Mouse (Mus musculus): ENCODE measurements at regions not wholly inside any gene's neighbourhood (a gene's known extent, or its start where the extent isn't known, plus 50 kb on each side); places are given as distances from the start of the nearest gene placed in this dataset.

DNA sequence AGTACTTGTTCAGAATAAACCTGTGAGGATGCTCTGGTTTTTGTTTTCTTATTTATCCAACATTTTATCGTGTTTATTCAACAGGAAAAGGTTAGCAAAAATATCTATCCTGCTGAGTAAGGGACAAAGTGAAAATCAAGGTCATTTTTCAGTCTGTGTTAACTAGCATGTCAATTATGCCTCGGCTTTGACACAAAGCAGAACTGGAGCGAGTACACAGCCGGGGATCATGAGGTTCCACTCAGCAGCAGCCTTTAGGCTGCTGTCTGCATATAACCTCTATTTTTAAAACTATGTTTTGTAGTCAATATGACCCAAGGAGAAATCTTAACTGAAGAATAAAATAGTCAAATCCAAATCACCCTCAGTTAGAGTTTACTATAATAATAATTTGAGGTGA lies 542.6 kb downstream of the Anxa1 start:
- no peak for DNase-seq (ENCODE audit: low read depth, low spot score)
- no peak for TF ChIP-seq ELF1 (IDR thresholded peaks at IDR 0.05; ENCODE audit: low read depth, low read length)
- no peak for TF ChIP-seq POLR2AphosphoS5 (IDR thresholded peaks at IDR 0.05; ENCODE audit: borderline replicate concordance, low read depth, low read length)
- no peak for TF ChIP-seq MAX (IDR thresholded peaks at IDR 0.05; ENCODE audit: low read length)
- no peak for TF ChIP-seq MYB (IDR thresholded peaks at IDR 0.05; ENCODE audit: low read depth, low read length)
- no peak for TF ChIP-seq POLR2AphosphoS2 (IDR thresholded peaks at IDR 0.05; ENCODE audit: low read length)
- TF ChIP-seq ETS1 (IDR thresholded peaks at IDR 0.05; ENCODE audit: low read depth, low read length), result no peak
- no peak for TF ChIP-seq HCFC1 (IDR thresholded peaks at IDR 0.05; ENCODE audit: low read depth, low read length)
- Histone ChIP-seq H3K36me3 (ENCODE audit: control insufficient read depth in 1 of 2, insufficient read depth in 2 of 2, low read length in 2 of 2) (no peaks in the 10 kb centered on the region), H3K27ac (ENCODE audit: control insufficient read depth, low read depth, low read length) (no peak overlapping the region), H3K9ac (ENCODE audit: control insufficient read depth, low read depth, low read length, poor library complexity, severe bottlenecking) (no peak overlapping the region), H3K27me3 (ENCODE audit: control insufficient read depth in 1 of 2, insufficient read depth in 2 of 2, low read length in 2 of 2) (no peaks in the 10 kb centered on the region), H3K79me2 (ENCODE audit: control insufficient read depth, insufficient read depth, low read length, poor library complexity) (no peaks in the 10 kb centered on the region), H3K9me3 (replicated peaks; ENCODE audit: insufficient read depth, low read length) (no peaks in the 10 kb centered on the region), H3K4me1 (ENCODE audit: control insufficient read depth in 1 of 2, insufficient read depth in 2 of 2, low read length in 2 of 2) (no peaks in the 10 kb centered on the region), H3K4me3 (ENCODE audit: control insufficient read depth in 1 of 2, insufficient read depth in 1 of 2, low read depth in 2 of 2, low read length in 2 of 2) (no peak overlapping the region)

- DNase-seq (ENCODE audit: low read depth, low spot score), result no peak
- no peaks in the 10 kb centered on the region for H3K27me3 ChIP-seq (ENCODE audit: control insufficient read depth in 1 of 2, insufficient read depth in 2 of 2, low read length in 2 of 2)
- H3K4me1 ChIP-seq (ENCODE audit: control insufficient read depth in 1 of 2, insufficient read depth in 2 of 2, low read length in 2 of 2), result no peaks in the 10 kb centered on the region
- H3K4me3 ChIP-seq (ENCODE audit: control insufficient read depth in 1 of 2, insufficient read depth in 1 of 2, low read depth in 2 of 2, low read length in 2 of 2), result no peak overlapping the region
- TF ChIP-seq TCF12 (IDR thresholded peaks at IDR 0.05; ENCODE audit: low read depth, low read length), result no peak
- no peaks in the 10 kb centered on the region for H3K36me3 ChIP-seq (ENCODE audit: control insufficient read depth in 1 of 2, insufficient read depth in 2 of 2, low read length in 2 of 2)
- no peak overlapping the region for H3K9ac ChIP-seq (ENCODE audit: control insufficient read depth, low read depth, low read length, poor library complexity, severe bottlenecking)
- H3K9me3 ChIP-seq (replicated peaks; ENCODE audit: insufficient read depth, low read length), result no peaks in the 10 kb centered on the region
- H3K27ac ChIP-seq (ENCODE audit: control insufficient read depth, low read depth, low read length), result no peak overlapping the region
- H3K79me2 ChIP-seq (ENCODE audit: control insufficient read depth, insufficient read depth, low read length, poor library complexity), result no peaks in the 10 kb centered on the region
Observed at GRCm38 (mm10) chr19:19807992-19808391, 582.8 kb downstream of the Anxa1 start.

DNA sequence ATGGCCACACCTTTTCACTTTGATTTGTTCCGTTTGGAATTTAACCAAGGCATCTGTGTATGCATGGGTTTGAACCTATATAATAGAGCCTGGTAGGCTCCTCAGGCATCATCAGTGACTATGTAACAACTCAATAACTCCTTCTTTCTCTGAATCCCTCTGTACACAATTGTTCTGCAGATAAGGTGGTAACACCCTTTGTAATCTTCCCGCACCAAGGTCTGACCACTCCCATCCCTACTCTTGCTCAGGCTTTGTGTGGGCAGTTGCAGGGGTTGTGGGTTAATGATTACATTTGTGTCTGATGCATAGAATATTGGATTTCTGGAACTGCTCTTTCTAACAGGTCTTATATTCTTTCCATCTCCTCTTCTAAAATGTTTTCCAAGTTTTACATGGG lies 596.9 kb downstream of the Anxa1 start:
- no peak overlapping the region for H3K9ac ChIP-seq (ENCODE audit: control insufficient read depth, low read depth, low read length, poor library complexity, severe bottlenecking)
- no peaks in the 10 kb centered on the region for H3K79me2 ChIP-seq (ENCODE audit: control insufficient read depth, insufficient read depth, low read length, poor library complexity)
- no peaks in the 10 kb centered on the region for H3K4me1 ChIP-seq (ENCODE audit: control insufficient read depth in 1 of 2, insufficient read depth in 2 of 2, low read length in 2 of 2)
- no peaks in the 10 kb centered on the region; a peak in 1 of 4 replicates for H3K36me3 ChIP-seq (ENCODE audit: control insufficient read depth in 1 of 2, insufficient read depth in 2 of 2, low read length in 2 of 2)
- TF ChIP-seq POLR2AphosphoS2 (IDR thresholded peaks at IDR 0.05; ENCODE audit: low read length) (no peak), MYC (IDR thresholded peaks at IDR 0.05; ENCODE audit: low read depth, low read length) (no peak), GATA1 (IDR thresholded peaks at IDR 0.05; ENCODE audit: low read depth, low read length) (0 out of 2 replicates have a peak, but pooled peaks have one; percentile 14)
- H3K27me3 ChIP-seq (ENCODE audit: control insufficient read depth in 1 of 2, insufficient read depth in 2 of 2, low read length in 2 of 2), result no peaks in the 10 kb centered on the region
- H3K9me3 ChIP-seq (replicated peaks; ENCODE audit: insufficient read depth, low read length), result no peaks in the 10 kb centered on the region
- H3K27ac ChIP-seq (ENCODE audit: control insufficient read depth, low read depth, low read length), result no peak overlapping the region
- DNase-seq (ENCODE audit: low read depth, low spot score), result peak; percentile 32
- H3K4me3 ChIP-seq (ENCODE audit: control insufficient read depth in 1 of 2, insufficient read depth in 1 of 2, low read depth in 2 of 2, low read length in 2 of 2), result no peak overlapping the region

GRCm38 (mm10) chr19:19783507-19783906 lies 607.2 kb downstream of the Anxa1 start:
- no peak for DNase-seq (ENCODE audit: low read depth, low spot score)
- TF ChIP-seq UBTF (IDR thresholded peaks at IDR 0.05; ENCODE audit: borderline replicate concordance, insufficient read depth, low read depth, low read length), result no peak
- no peak for TF ChIP-seq ELF1 (IDR thresholded peaks at IDR 0.05; ENCODE audit: low read depth, low read length)
- no peak for TF ChIP-seq ZKSCAN1 (IDR thresholded peaks at IDR 0.05; ENCODE audit: low read depth, low read length)
- TF ChIP-seq MAZ (IDR thresholded peaks at IDR 0.05; ENCODE audit: low read depth, low read length), result no peak
- no peak for TF ChIP-seq SIN3A (IDR thresholded peaks at IDR 0.05; ENCODE audit: low read length)
- TF ChIP-seq KAT2A (conservative IDR thresholded peaks at IDR 0.05; ENCODE audit: low read depth, low read length), result no peak
- TF ChIP-seq USF1 (IDR thresholded peaks at IDR 0.05; ENCODE audit: low read depth, low read length), result no peak
- no peak for TF ChIP-seq BHLHE40 (IDR thresholded peaks at IDR 0.05; ENCODE audit: borderline replicate concordance, low read depth, low read length)
- TF ChIP-seq NELFE (IDR thresholded peaks at IDR 0.05; ENCODE audit: low read depth, low read length), result no peak
- TF ChIP-seq CHD2 (IDR thresholded peaks at IDR 0.05; ENCODE audit: low read length), result no peak
- no peak for TF ChIP-seq NRF1 (IDR thresholded peaks at IDR 0.05; ENCODE audit: insufficient read depth, low read depth, low read length, poor library complexity, severe bottlenecking)
- TF ChIP-seq POLR2AphosphoS2 (IDR thresholded peaks at IDR 0.05; ENCODE audit: low read length), result no peak
- no peak for TF ChIP-seq CTCF (IDR thresholded peaks at IDR 0.05 in 2 of 3, conservative IDR thresholded peaks at IDR 0.05 in 1 of 3; ENCODE audit: control insufficient read depth in 1 of 3, insufficient read depth in 1 of 3, low read depth in 2 of 3, low read length in 3 of 3, poor library complexity in 1 of 3, severe bottlenecking in 1 of 3)
- TF ChIP-seq E2F4 (IDR thresholded peaks at IDR 0.05; ENCODE audit: borderline replicate concordance, low read depth, low read length), result no peak

More at GRCm38 (mm10) chr19:19783507-19783906, 607.2 kb downstream of the Anxa1 start:
- no peaks in the 10 kb centered on the region for H3K79me2 ChIP-seq (ENCODE audit: control insufficient read depth, insufficient read depth, low read length, poor library complexity)
- H3K27ac ChIP-seq (ENCODE audit: control insufficient read depth, low read depth, low read length), result no peak overlapping the region
- no peaks in the 10 kb centered on the region for H3K27me3 ChIP-seq (ENCODE audit: control insufficient read depth in 1 of 2, insufficient read depth in 2 of 2, low read length in 2 of 2)
- H3K9me3 ChIP-seq (replicated peaks; ENCODE audit: insufficient read depth, low read length), result no peaks in the 10 kb centered on the region
- no peaks in the 10 kb centered on the region for H3K4me1 ChIP-seq (ENCODE audit: control insufficient read depth in 1 of 2, insufficient read depth in 2 of 2, low read length in 2 of 2)
- no peaks in the 10 kb centered on the region for H3K36me3 ChIP-seq (ENCODE audit: control insufficient read depth in 1 of 2, insufficient read depth in 2 of 2, low read length in 2 of 2)
- H3K9ac ChIP-seq (ENCODE audit: control insufficient read depth, low read depth, low read length, poor library complexity, severe bottlenecking), result no peak overlapping the region
- no peak overlapping the region for H3K4me3 ChIP-seq (ENCODE audit: control insufficient read depth in 1 of 2, insufficient read depth in 1 of 2, low read depth in 2 of 2, low read length in 2 of 2)
